Mouse (Mus musculus) MEL (cell line): ENCODE data around the gene Cx3cr1.

ENCODE experiments used
- CHD1 ChIP-seq: IDR thresholded peaks from 2 replicates; pipeline ENCODE4 v1.6.1; 2012; ENCODE audit warnings: low read depth, mild to moderate bottlenecking, inconsistent platforms, low read length, improper control_type of control experiment
- CHD2 ChIP-seq: IDR thresholded peaks from 2 replicates; pipeline ENCODE4 v1.6.1; 2011; ENCODE audit warnings: low read length, improper control_type of control experiment
- CTCF ChIP-seq, 3 experiments: IDR thresholded peaks in 2 of 3; conservative IDR thresholded peaks in 1 of 3; 2 replicates each; pipeline ENCODE4 v1.5.1; 2011 to 2012; ENCODE audit warnings: low read length in 3 of 3, low read depth in 2 of 3, mild to moderate bottlenecking in 2 of 3, improper control_type of control experiment in 1 of 3, inconsistent platforms in 1 of 3, mixed read lengths in 1 of 3, moderate library complexity in 1 of 3; ENCODE audit not compliant: control insufficient read depth in 1 of 3, insufficient read depth in 1 of 3, poor library complexity in 1 of 3, severe bottlenecking in 1 of 3
- EP300 ChIP-seq, 2 experiments: IDR thresholded peaks; 2 replicates each; pipeline ENCODE4 v1.6.1; 2011; ENCODE audit warnings: improper control_type of control experiment in 2 of 2, low read length in 2 of 2, low read depth in 1 of 2, mild to moderate bottlenecking in 1 of 2
- GABPA ChIP-seq: IDR thresholded peaks from 2 replicates; pipeline ENCODE4 v1.6.1; 2012; ENCODE audit warnings: low read depth, mild to moderate bottlenecking, inconsistent platforms, low read length, improper control_type of control experiment, moderate library complexity
- GATA1 ChIP-seq: IDR thresholded peaks from 2 replicates; pipeline ENCODE4 v1.6.1; 2011; ENCODE audit warnings: low read depth, low read length, improper control_type of control experiment
- HCFC1 ChIP-seq: IDR thresholded peaks from 2 replicates; pipeline ENCODE4 v1.6.1; 2012; ENCODE audit warnings: low read depth, mild to moderate bottlenecking, inconsistent platforms, low read length, improper control_type of control experiment, moderate library complexity
- POLR2A ChIP-seq, 2 experiments: IDR thresholded peaks; 2 replicates each; pipeline ENCODE4 v1.6.1; 2011 to 2012; ENCODE audit warnings: low read length in 2 of 2, mild to moderate bottlenecking in 2 of 2, control low read depth in 1 of 2, improper control_type of control experiment in 1 of 2, low read depth in 1 of 2, moderate library complexity in 1 of 2; ENCODE audit not compliant: control insufficient read depth in 1 of 2, insufficient read depth in 1 of 2, poor library complexity in 1 of 2
- RAD21 ChIP-seq: IDR thresholded peaks from 2 replicates; pipeline ENCODE4 v1.6.1; 2011; ENCODE audit warnings: mild to moderate bottlenecking, low read depth, low read length, improper control_type of control experiment
- RCOR1 ChIP-seq: IDR thresholded peaks from 2 replicates; pipeline ENCODE4 v1.6.1; 2012; ENCODE audit warnings: low read depth, mild to moderate bottlenecking, inconsistent platforms, low read length, improper control_type of control experiment
- SMC3 ChIP-seq: IDR thresholded peaks from 2 replicates; pipeline ENCODE4 v1.6.1; 2011; ENCODE audit warnings: low read depth, low read length, improper control_type of control experiment
- TAL1 ChIP-seq: IDR thresholded peaks from 2 replicates; pipeline ENCODE4 v1.6.1; 2012; ENCODE audit warnings: mild to moderate bottlenecking, inconsistent platforms, low read length, moderate library complexity, mixed read lengths
- TCF12 ChIP-seq: IDR thresholded peaks from 2 replicates; pipeline ENCODE4 v1.6.1; 2014; ENCODE audit warnings: low read depth, mild to moderate bottlenecking, inconsistent platforms, low read length, improper control_type of control experiment, moderate library complexity
- USF1 ChIP-seq: IDR thresholded peaks from 2 replicates; pipeline ENCODE4 v1.6.1; 2014; ENCODE audit warnings: low read depth, mild to moderate bottlenecking, inconsistent platforms, low read length, improper control_type of control experiment, moderate library complexity

DNA sequence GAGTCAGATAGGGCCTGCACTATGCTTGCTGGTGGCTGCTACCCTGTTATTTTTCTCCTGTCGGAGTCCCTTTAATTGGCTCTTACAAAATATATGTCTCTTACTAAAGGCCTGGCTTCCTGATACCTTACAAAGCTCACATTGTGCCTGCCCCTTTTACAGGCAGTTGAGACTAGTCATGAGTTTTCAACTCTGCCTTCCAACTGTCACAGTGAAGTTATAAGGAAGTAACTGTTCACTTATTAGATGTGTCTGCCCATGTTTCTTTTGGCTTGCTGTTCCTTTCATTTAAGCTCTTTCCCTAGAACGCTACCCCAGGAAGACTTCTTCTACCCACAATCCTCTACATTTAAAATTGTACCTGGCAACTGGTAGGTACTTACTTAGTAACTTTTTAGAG lies 170.2 kb downstream of the Cx3cr1 start:
- TF ChIP-seq GATA1 (no peak), GABPA (no peak), CTCF (IDR thresholded peaks at IDR 0.05 in 2 of 3, conservative IDR thresholded peaks at IDR 0.05 in 1 of 3; ENCODE audit: control insufficient read depth in 1 of 3, insufficient read depth in 1 of 3, low read depth in 2 of 3, low read length in 3 of 3, poor library complexity in 1 of 3, severe bottlenecking in 1 of 3) (no peak), RCOR1 (no peak), TCF12 (no peak), RAD21 (no peak), SMC3 (no peak), EP300 (IDR thresholded peaks at IDR 0.05; ENCODE audit: low read depth in 1 of 2, low read length in 2 of 2) (no peak), POLR2A (IDR thresholded peaks at IDR 0.05; ENCODE audit: control insufficient read depth in 1 of 2, insufficient read depth in 1 of 2, low read depth in 1 of 2, low read length in 2 of 2, poor library complexity in 1 of 2) (no peak), USF1 (no peak), CHD2 (no peak), CHD1 (no peak), TAL1 (no peak), HCFC1 (no peak)
